Mouse (Mus musculus) ES-E14 (cell line): ENCODE data around the gene Platr17. TPM values are rescaled to one million over a fixed set of nuclear protein-coding genes. Genes with fewer than 3 reads are reported as not detected.
A peak's percentile ranks its signal among the peaks of the same experiment; 100 is the strongest.

Source experiments
- DNase-seq: peaks from one replicate; pipeline ENCODE4 v3.0.0-alpha.2; 2013; ENCODE audit warnings: low read depth, low spot score
- H3K27ac ChIP-seq: 2 replicates; pipeline ENCODE4 v1.5.1; 2012; ENCODE audit warnings: low read depth, mild to moderate bottlenecking, low read length, moderate library complexity, mixed read lengths; ENCODE audit not compliant: poor library complexity, insufficient read depth, severe bottlenecking
- H3K36me3 ChIP-seq: 2 replicates; pipeline ENCODE4 v1.6.1; 2012; ENCODE audit warnings: mild to moderate bottlenecking, low read length, moderate library complexity, mixed read lengths; ENCODE audit not compliant: control insufficient read depth, poor library complexity, insufficient read depth, severe bottlenecking
- H3K4me1 ChIP-seq, 2 experiments: fragments of 150-350 bp in 1 of 2; sonication (generic) in 1 of 2; 2 replicates each; pipeline ENCODE4 v1.6.1; 2012; ENCODE audit warnings: low read length in 2 of 2, mild to moderate bottlenecking in 1 of 2, mixed read lengths in 1 of 2; ENCODE audit not compliant: control insufficient read depth in 2 of 2, insufficient read depth in 2 of 2, poor library complexity in 1 of 2
- H3K4me3 ChIP-seq, 2 experiments: fragments of 150-350 bp in 1 of 2; sonication (generic) in 1 of 2; 2 replicates each; pipeline ENCODE4 v1.5.1; 2012; ENCODE audit warnings: low read length in 2 of 2, low read depth in 1 of 2, mild to moderate bottlenecking in 1 of 2, mixed read lengths in 1 of 2; ENCODE audit not compliant: insufficient read depth in 1 of 2, poor library complexity in 1 of 2, severe bottlenecking in 1 of 2
- H3K9ac ChIP-seq: 2 replicates; pipeline ENCODE4 v1.6.1; 2012; ENCODE audit warnings: low read depth, mild to moderate bottlenecking, low read length, mixed read lengths; ENCODE audit not compliant: poor library complexity, insufficient read depth, severe bottlenecking
- H3K9me3 ChIP-seq: fragments of 150-350 bp; sonication (generic); 2 replicates; pipeline ENCODE4 v1.6.1; 2012; ENCODE audit warnings: low read depth, mild to moderate bottlenecking, low read length; ENCODE audit not compliant: control insufficient read depth, insufficient read depth
- CHD2 ChIP-seq: IDR thresholded peaks from 2 replicates; pipeline ENCODE4 v1.6.1; 2014; ENCODE audit warnings: mild to moderate bottlenecking, low read depth, low read length, inconsistent platforms
- HCFC1 ChIP-seq: IDR thresholded peaks from 2 replicates; pipeline ENCODE4 v1.6.1; 2012; ENCODE audit warnings: low read length, inconsistent platforms, borderline replicate concordance; ENCODE audit not compliant: insufficient read depth
- MAFK ChIP-seq: IDR thresholded peaks from 2 replicates; pipeline ENCODE4 v1.6.1; 2014; ENCODE audit warnings: mild to moderate bottlenecking, low read depth, low read length, inconsistent platforms; ENCODE audit not compliant: insufficient read depth
- ZC3H11A ChIP-seq: IDR thresholded peaks from 2 replicates; pipeline ENCODE4 v1.6.1; 2012; ENCODE audit warnings: low read depth, mild to moderate bottlenecking, inconsistent platforms, low read length, borderline replicate concordance
- ZNF384 ChIP-seq: IDR thresholded peaks from 2 replicates; pipeline ENCODE4 v1.6.1; 2012; ENCODE audit warnings: low read depth, low read length, inconsistent platforms
- in situ Hi-C, 2 experiments: fragments of 600-800 bp; cut with MboI; formaldehyde crosslinking; loops; one replicate each; pipeline ENCODE4 v1.15.1; 2025; ENCODE audit warnings: low sequenced_read_pairs in 2 of 2, inconsistent platforms in 1 of 2; ENCODE audit not compliant: unreplicated experiment in 2 of 2
- total RNA-seq: library from RNA; depleted of rRNA; stranded (reverse); fragments of 300-350 nt; gene quantifications from 2 replicates; pipeline ENCODE4 v1.2.3, GENCODE M21; 2012

Platr17 gene
- total RNA-seq, 1 experiment = 46.0 TPM

DNA sequence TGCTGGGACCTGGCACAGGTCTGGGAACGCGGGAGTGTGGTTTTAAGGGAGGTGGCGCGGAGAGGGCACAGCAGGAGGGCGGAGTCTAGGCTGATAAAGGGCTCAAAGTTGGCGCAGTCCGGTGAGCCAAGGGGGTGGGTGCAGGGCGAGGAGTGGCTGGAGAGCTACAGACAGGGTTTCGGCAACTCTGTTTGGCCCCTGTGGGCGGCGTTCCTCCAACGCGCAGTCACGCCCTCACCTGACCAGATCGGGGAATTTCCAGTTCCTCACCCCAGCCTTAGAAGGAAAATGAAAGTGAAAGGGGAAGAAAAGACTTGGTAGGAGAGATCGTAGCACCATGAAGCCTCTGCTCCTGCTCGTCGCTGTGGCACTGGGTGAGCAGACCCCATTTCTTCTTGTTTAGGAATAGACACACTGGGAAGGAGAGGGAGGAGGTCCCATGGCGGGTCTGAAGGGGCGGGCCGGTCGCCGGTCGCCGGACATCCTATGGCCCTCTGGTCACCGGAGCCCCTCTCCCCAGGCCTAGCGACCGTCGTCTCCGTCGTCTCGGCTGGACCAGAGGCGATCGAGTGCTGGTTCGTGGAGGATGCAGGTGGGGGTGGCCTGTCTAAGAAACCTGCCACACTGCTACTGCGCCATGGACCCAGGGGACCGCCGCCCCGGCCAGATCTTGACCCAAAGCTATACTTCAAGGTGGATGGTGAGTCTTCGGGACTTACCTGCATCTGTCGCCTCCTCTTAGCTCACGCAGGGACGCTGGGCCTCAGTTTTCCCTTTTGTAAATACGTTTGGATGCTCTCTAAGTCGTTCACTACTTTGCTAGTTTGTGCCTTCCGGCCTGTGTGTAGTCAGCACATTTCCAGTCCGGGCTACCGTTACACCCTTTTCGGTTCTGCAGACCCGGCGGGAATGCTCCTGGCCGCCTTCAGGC lies 14.7 kb downstream of the Platr17 start:
- Histone ChIP-seq H3K9me3 (no peaks in the 10 kb centered on the region), H3K9ac (peak overlapping the region; percentile 60), H3K36me3 (peaks cover 12% of the 10 kb centered on the region; the same call in 1 of the 2 replicates), H3K4me1 (peaks cover 0 to 25% of the 10 kb centered on the region in 2 experiments; a peak in 2 of 4 replicates), H3K27ac (peak overlapping the region; percentile 15; the same call in 1 of the 2 replicates), H3K4me3 (peak overlapping the region; percentile 63 to 64)
- in situ Hi-C loops = no loop called here
- no peak for DNase-seq
- TF ChIP-seq CHD2 = no peak
- no peak for TF ChIP-seq ZC3H11A
- no peak for TF ChIP-seq MAFK
- no peak for TF ChIP-seq HCFC1
- TF ChIP-seq ZNF384 = no peak

DNA sequence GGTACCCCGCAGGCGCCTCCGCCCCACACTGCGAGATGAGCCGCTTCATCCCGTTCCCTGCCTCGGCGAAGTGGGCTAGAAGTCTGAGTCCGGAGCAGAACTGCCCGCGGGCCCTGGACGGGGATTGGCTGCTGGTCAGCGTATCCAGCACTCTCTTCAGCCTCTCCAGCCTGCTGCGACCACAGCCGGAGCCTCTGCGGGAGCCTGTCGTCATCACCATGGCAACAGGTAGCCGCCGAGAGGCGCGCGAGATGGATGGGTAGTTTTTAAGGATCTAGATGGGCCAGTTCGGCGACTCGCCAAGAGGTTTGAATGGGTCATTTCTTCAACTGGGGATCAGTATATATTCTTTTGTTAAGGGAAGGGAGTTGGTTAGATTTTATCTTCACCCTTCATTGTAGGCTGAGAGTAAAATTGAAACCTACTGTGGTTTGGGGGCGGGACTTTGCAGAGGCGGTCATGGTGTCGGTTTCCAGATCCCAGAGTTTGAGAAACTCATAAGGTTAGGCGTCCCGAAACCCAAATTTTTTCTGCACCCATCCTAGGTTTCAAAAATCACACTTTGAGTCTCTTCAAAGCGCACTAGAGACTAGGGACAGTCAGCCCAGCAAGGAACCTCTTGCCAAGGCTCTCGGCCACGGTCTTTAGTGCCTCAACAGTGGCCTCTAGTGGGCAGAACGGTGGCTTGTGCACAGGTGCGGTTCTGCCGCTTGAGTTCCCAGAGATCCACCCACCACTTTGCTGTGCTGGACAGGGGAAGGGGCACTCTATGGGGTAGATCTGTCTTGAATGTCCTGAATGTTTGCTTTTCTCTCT lies 15.6 kb downstream of the Platr17 start:
- H3K9ac ChIP-seq = peak overlapping the region; percentile 60
- peaks cover 10% of the 10 kb centered on the region; the same call in 1 of the 2 replicates for H3K36me3 ChIP-seq
- peak overlapping the region; percentile 63 to 64 for H3K4me3 ChIP-seq
- in situ Hi-C loops = no loop called here
- TF ChIP-seq ZC3H11A (no peak), HCFC1 (0 out of 2 replicates have a peak, but pooled peaks have one; percentile 40), MAFK (no peak)
- peak; percentile 83 for DNase-seq
- no peak overlapping the region for H3K27ac ChIP-seq
- H3K4me1 ChIP-seq = peaks cover 0 to 28% of the 10 kb centered on the region in 2 experiments; a peak in 2 of 4 replicates
- H3K9me3 ChIP-seq = no peaks in the 10 kb centered on the region

DNA sequence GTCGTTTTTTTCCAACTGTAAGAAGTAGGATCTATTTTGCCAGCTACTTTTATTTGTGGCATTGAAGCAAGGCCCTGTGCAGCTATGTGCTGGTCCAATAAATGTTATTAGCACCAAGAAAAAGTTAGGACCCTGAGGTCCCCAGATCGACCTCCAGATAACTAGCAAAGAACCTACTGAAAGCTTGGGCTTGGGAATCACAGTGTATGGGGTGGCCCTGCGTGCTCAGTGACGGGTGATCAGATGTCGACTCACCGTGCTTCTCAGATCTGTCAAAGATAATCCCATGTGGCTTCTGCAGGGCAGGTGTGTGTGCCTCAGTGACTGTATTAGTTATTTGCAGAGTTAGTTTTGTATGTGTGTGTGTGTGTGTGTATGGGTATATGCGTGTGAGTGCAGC lies 16.4 kb downstream of the Platr17 start:
- no peak overlapping the region for H3K27ac ChIP-seq
- in situ Hi-C loops = no loop called here
- H3K4me3 ChIP-seq = no peak overlapping the region
- H3K4me1 ChIP-seq = peaks cover 0 to 34% of the 10 kb centered on the region in 2 experiments; a peak in 2 of 4 replicates
- H3K36me3 ChIP-seq = peaks cover 15% of the 10 kb centered on the region; the same call in 1 of the 2 replicates
- H3K9me3 ChIP-seq = no peaks in the 10 kb centered on the region
- H3K9ac ChIP-seq = no peak overlapping the region
- no peak for TF ChIP-seq ZNF384
- DNase-seq = no peak

DNA sequence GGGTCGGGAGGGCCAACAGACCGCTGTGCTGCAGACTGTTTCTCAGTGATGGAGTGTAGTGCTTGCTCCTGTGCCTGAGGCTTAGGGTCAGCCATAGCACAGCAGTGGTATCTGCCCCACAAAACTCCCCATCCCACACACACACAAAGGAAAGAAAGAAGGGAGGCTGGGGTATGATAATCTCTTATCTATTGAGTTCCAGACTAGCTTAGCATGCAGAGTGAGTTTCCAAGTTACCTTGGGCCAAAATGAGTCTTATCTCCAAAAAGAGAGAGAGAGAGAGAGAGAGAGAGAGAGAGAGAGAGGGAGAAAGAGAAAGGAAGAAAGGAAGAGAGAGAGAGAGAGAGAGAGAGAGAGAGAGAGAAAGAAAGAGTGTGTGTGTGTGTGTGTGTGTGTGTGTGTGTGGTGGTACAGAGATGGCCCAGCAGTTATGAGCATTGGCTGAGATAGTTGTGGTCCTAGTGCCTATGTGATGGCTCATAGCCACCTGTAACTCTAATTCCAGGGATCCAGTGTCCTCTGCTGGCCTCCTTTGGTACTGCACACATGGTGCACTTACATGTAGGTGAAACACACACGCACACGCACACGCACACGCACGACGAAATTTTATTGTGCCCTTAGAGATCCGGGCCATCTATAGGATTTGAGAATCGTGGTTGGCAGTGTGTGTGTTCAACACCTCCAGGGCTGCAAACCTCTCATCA lies 19.8 kb downstream of the Platr17 start:
- TF ChIP-seq MAFK (no peak), ZC3H11A (peak; percentile 33; the same call in 1 of the 2 replicates), HCFC1 (no peak)
- Histone ChIP-seq H3K4me3 (peak overlapping the region in 1 of 2 experiments; percentile 28; a peak in 2 of 4 replicates), H3K4me1 (peaks cover 0 to 13% of the 10 kb centered on the region in 2 experiments; a peak in 1 of 4 replicates), H3K36me3 (peaks cover 9% of the 10 kb centered on the region; the same call in 1 of the 2 replicates), H3K27ac (no peak overlapping the region), H3K9me3 (no peaks in the 10 kb centered on the region), H3K9ac (no peak overlapping the region; the same call in 1 of the 2 replicates)
- no peak for DNase-seq
- in situ Hi-C loops = no loop called here
